Mouse (Mus musculus) kidney, postnatal 4 days (tissue): ENCODE results near the gene Xlr3b.
"Not testable (repeated sequence)": the region's sequence is repeated elsewhere in the genome, so short reads cannot be mapped to it uniquely, and the experiment has no call there.

ENCODE experiments used
- DNase-seq, 2 experiments: peaks; one replicate each; pipeline ENCODE4 v3.0.0; 2021; ENCODE audit warnings: mixed read lengths in 2 of 2

Xlr3b gene

GRCm38 (mm10) chrX:73191934-73192333, at the start of gene Xlr3b:
Gene Xlr3b, plus strand, starts transcription at chrX:73192207.
- DNase-seq, result peak; percentile 9 to 25

GRCm38 (mm10) chrX:73143218-73143618, 48.8 kb upstream of the Xlr3b start:
- DNase-seq, result not testable (repeated sequence)

GRCm38 (mm10) chrX:73148496-73148895, 43.5 kb upstream of the Xlr3b start, which contains the start of gene Xlr5b:
Gene Xlr5b, plus strand, starts transcription at chrX:73148796.
- not testable (repeated sequence) for DNase-seq

GRCm38 (mm10) chrX:73149350-73149749, 42.7 kb upstream of the Xlr3b start, which contains the start of gene DXBay18:
Gene DXBay18, minus strand, starts transcription at chrX:73149450.
- not testable (repeated sequence) for DNase-seq

- DNase-seq, result not testable (repeated sequence)
These were observed 15.1 kb upstream of the Xlr3b start, which contains the start of gene Spin2d for GRCm38 (mm10) chrX:73176889-73177288. Gene Spin2d, minus strand, starts transcription at chrX:73176989.

GRCm38 (mm10) chrX:73213819-73214564, 22.0 kb downstream of the Xlr3b start, which contains the start of gene Xlr4b:
Gene Xlr4b, plus strand, starts transcription at chrX:73214333.
- DNase-seq, result not testable (repeated sequence)

GRCm38 (mm10) chrX:73225365-73225764, 33.4 kb downstream of the Xlr3b start:
- DNase-seq, result no peak

GRCm38 (mm10) chrX:73227914-73228605, 36.1 kb downstream of the Xlr3b start, which contains the start of gene F8a:
Gene F8a, plus strand, starts transcription at chrX:73228291.
- DNase-seq, result peak; percentile 81 to 87

GRCm38 (mm10) chrX:73228606-73229214, 36.7 kb downstream of the Xlr3b start:
- DNase-seq, result peak; percentile 55 to 77

GRCm38 (mm10) chrX:73229288-73229687, 37.3 kb downstream of the Xlr3b start:
- no peak for DNase-seq

- DNase-seq, result not testable (repeated sequence)
These were observed 50.9 kb downstream of the Xlr3b start, which contains the start of gene Xlr4c for GRCm38 (mm10) chrX:73242821-73243325. Gene Xlr4c, minus strand, starts transcription at chrX:73243130.
